Mouse (Mus musculus): Measurements from ENCODE around the gene Dmac2. TPM values are rescaled to one million over a fixed set of nuclear protein-coding genes. Genes with fewer than 3 reads are reported as not detected.

Dmac2 gene
- total and polyA plus RNA-seq, 2 experiments from 2014 or later: 47.5 to 54.3 TPM

DNA sequence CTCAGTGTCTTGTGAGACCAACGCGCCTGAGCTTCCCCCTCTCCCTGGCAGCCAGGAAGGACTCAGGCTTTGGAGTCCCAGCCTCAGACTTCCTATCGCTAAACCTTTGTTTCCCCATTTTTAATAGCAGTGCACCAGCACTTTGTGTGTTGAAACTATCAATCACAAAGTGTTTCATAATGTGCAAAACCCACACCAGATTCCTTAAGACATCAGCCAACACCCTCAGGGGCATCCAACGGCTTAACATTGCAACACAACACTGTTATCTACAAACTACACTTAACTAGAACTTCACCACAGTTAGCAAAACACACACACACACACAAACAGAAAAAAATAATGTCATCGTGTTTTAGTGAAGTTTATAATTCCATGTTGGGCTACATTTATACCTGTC lies 30.6 kb downstream of the Dmac2 start:
- 86% methylated on average over 5 of the region's 5 CpGs for WGBS
- no peak for DNase-seq (ENCODE audit: low spot score)
- no peak for ATAC-seq (ENCODE audit: low FRiP score)
- Histone ChIP-seq H3K4me2 (ENCODE audit: low read depth, low read length, poor library complexity, severe bottlenecking) (no peak overlapping the region), H3K9ac (replicated peaks; ENCODE audit: low read length, poor library complexity, severe bottlenecking) (no peak overlapping the region), H3K9me3 (ENCODE audit: low read length) (no peaks in the 10 kb centered on the region), H3K27ac (ENCODE audit: low read depth, low read length) (no peak overlapping the region), H3K27me3 (ENCODE audit: insufficient read depth, low read length) (no peaks in the 10 kb centered on the region), H3K36me3 (ENCODE audit: insufficient read depth, low read length) (0 out of 2 replicates have a peak, but pooled peaks cover 3% of the 10 kb centered on the region), H3K4me3 (ENCODE audit: low read depth, low read length) (no peak overlapping the region), H3K4me1 (ENCODE audit: insufficient read depth, low read length) (no peaks in the 10 kb centered on the region)
- no peak for TF ChIP-seq CTCF (IDR thresholded peaks at IDR 0.05)

DNA sequence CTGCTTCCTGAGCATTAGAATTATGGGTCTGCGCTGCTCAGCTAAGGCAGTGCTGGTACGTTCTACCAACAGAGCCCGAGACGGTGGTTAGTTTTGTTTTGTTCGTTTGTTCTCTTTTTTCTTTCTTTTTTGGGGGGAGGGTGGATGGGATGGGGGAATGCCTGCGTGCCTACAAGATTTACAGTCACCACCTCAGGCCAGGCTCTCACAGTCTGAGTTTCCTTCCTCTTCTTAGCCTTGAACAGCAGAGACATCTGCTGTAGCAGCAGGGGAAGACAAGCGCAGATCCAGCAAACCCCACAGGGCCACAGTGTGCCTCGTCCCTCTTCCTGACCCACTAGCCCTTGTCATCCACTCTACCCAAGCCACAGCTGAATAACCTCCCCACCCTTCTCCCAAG lies 32.1 kb downstream of the Dmac2 start:
- no peak for TF ChIP-seq CTCF (IDR thresholded peaks at IDR 0.05)
- 89% methylated on average over 8 of the region's 8 CpGs for WGBS
- Histone ChIP-seq H3K27me3 (ENCODE audit: insufficient read depth, low read length) (no peaks in the 10 kb centered on the region), H3K9ac (replicated peaks; ENCODE audit: low read length, poor library complexity, severe bottlenecking) (no peak overlapping the region), H3K27ac (ENCODE audit: low read depth, low read length) (no peak overlapping the region), H3K36me3 (ENCODE audit: insufficient read depth, low read length) (no peaks in the 10 kb centered on the region), H3K4me3 (ENCODE audit: low read depth, low read length) (no peak overlapping the region), H3K9me3 (ENCODE audit: low read length) (no peaks in the 10 kb centered on the region), H3K4me2 (ENCODE audit: low read depth, low read length, poor library complexity, severe bottlenecking) (no peak overlapping the region), H3K4me1 (ENCODE audit: insufficient read depth, low read length) (no peaks in the 10 kb centered on the region)
- DNase-seq (ENCODE audit: low spot score) (no peak), ATAC-seq (ENCODE audit: low FRiP score) (no peak)

DNA sequence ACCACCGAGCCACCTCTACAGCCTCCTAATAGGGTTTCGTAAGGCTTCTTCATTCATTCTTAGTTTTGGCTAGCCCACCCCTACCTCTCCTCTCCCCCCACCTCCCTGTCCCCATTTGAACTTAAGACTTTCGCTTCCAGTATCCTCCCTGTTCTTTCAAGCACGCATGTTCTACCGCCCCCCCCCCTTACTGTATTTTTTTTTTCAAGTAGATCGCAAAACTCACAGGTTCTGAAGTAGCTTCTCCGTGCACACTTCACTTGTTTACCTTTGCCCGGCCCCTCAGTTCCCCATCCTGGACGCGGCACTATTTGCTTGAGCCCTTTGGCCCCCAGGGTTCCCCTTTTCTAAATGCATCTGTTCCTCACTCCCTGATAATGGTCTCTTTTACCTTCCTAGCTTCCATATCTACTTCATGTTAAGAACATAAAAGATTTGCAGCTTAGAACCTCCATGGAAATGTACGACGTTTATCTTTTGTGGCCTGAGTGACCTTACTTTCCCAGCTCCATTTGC lies 33.1 kb downstream of the Dmac2 start:
- TF ChIP-seq CTCF (IDR thresholded peaks at IDR 0.05): no peak
- H3K9ac ChIP-seq (replicated peaks; ENCODE audit: low read length, poor library complexity, severe bottlenecking): no peak overlapping the region
- no peak for ATAC-seq (ENCODE audit: low FRiP score)
- no peak overlapping the region for H3K27ac ChIP-seq (ENCODE audit: low read depth, low read length)
- no peak overlapping the region for H3K4me2 ChIP-seq (ENCODE audit: low read depth, low read length, poor library complexity, severe bottlenecking)
- 92% methylated on average over 12 of the region's 12 CpGs for WGBS
- no peak for DNase-seq (ENCODE audit: low spot score)
- H3K27me3 ChIP-seq (ENCODE audit: insufficient read depth, low read length): no peaks in the 10 kb centered on the region
- no peaks in the 10 kb centered on the region for H3K36me3 ChIP-seq (ENCODE audit: insufficient read depth, low read length)
- no peak overlapping the region for H3K4me3 ChIP-seq (ENCODE audit: low read depth, low read length)
- H3K4me1 ChIP-seq (ENCODE audit: insufficient read depth, low read length): peaks cover 3% of the 10 kb centered on the region; the same call in 1 of the 2 replicates
- no peaks in the 10 kb centered on the region for H3K9me3 ChIP-seq (ENCODE audit: low read length)

DNA sequence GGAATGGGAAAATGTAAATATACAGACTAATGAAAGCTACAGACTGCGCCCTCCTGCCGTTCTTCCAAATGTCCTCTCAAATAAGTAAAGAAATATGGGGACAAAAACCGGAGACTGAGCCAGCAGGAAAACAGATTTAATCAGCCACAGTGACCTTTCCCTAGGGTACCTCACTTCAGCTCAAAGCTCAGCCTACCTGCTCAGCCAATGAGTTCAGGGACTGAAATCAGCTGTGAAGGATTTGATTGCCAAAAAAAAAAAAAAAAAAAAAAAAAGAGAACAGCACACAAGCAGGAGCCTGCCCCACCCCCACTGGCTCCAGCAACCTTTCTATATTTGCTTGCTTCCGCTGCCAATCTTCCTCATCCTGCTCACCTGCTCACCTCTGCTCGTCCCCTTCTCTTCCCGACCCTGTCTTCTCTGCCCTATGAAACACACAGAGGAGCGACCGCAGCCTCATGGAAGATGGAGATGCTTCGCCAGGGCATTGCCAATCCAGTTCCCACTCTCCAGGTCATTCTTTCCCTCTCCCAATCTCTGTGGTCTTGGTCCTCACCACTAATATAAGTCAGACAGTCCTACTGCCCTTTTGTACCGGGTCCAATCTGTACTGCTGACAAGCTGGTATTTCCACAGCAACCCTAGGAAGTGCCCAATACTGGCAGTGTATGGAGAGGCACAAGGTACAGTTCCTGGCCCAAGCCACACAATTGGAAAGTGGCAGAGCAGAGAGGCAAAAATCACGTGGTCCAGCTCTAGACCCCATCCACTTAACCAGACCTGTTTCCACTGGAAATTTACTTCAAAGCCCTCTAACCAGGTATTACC lies 36.6 kb downstream of the Dmac2 start:
- no peak overlapping the region for H3K9ac ChIP-seq (replicated peaks; ENCODE audit: low read length, poor library complexity, severe bottlenecking)
- no peaks in the 10 kb centered on the region for H3K9me3 ChIP-seq (ENCODE audit: low read length)
- no peak for TF ChIP-seq CTCF (IDR thresholded peaks at IDR 0.05)
- H3K4me2 ChIP-seq (ENCODE audit: low read depth, low read length, poor library complexity, severe bottlenecking): no peak overlapping the region
- WGBS: 74% methylated on average over 11 of the region's 11 CpGs
- H3K4me3 ChIP-seq (ENCODE audit: low read depth, low read length): no peak overlapping the region
- H3K27ac ChIP-seq (ENCODE audit: low read depth, low read length): no peak overlapping the region
- no peaks in the 10 kb centered on the region for H3K27me3 ChIP-seq (ENCODE audit: insufficient read depth, low read length)
- DNase-seq (ENCODE audit: low spot score): no peak
- H3K36me3 ChIP-seq (ENCODE audit: insufficient read depth, low read length): no peaks in the 10 kb centered on the region
- peaks cover 9% of the 10 kb centered on the region; the same call in 1 of the 2 replicates for H3K4me1 ChIP-seq (ENCODE audit: insufficient read depth, low read length)
- no peak for ATAC-seq (ENCODE audit: low FRiP score)

DNA sequence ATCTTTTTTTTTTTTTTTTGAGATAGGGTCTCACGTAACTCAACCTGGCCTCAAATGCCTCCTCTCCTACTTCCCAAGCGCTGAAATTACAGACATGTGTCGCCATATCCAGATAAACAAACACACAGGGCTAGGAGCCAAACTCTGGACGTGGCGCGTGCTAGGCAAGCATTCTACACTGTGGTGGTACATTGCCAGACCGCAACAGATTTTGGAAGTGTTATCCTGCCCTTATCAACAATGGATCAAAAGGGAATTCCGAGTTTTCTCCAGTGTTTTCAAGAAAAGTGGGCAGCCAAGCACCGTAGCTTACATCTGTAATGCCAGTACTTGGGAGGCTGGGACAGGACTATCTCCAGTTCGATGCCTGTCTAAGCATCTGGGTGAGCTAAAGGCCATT lies 38.6 kb downstream of the Dmac2 start:
- 37% methylated on average over 10 of the region's 10 CpGs for WGBS
- H3K4me1 ChIP-seq (ENCODE audit: insufficient read depth, low read length): peaks cover 9% of the 10 kb centered on the region; the same call in 1 of the 2 replicates
- H3K9me3 ChIP-seq (ENCODE audit: low read length): no peaks in the 10 kb centered on the region
- H3K36me3 ChIP-seq (ENCODE audit: insufficient read depth, low read length): no peaks in the 10 kb centered on the region
- TF ChIP-seq CTCF (IDR thresholded peaks at IDR 0.05): no peak
- H3K27ac ChIP-seq (ENCODE audit: low read depth, low read length): no peak overlapping the region
- H3K27me3 ChIP-seq (ENCODE audit: insufficient read depth, low read length): no peaks in the 10 kb centered on the region
- peak overlapping the region; percentile 82 for H3K4me2 ChIP-seq (ENCODE audit: low read depth, low read length, poor library complexity, severe bottlenecking)
- peak overlapping the region; percentile 70 for H3K4me3 ChIP-seq (ENCODE audit: low read depth, low read length)
- DNase-seq (ENCODE audit: low spot score): no peak
- no peak for ATAC-seq (ENCODE audit: low FRiP score)
- peak overlapping the region; percentile 73 for H3K9ac ChIP-seq (replicated peaks; ENCODE audit: low read length, poor library complexity, severe bottlenecking)

Data from midbrain, postnatal 0 days (tissue).